Mouse (Mus musculus): ENCODE data around the gene Atf2. TPM values are rescaled to one million over a fixed set of nuclear protein-coding genes. Genes with fewer than 3 reads are reported as not detected.

Gene Atf2
- total RNA-seq, 1 experiment from 2014 or later = 63.1 TPM

DNA sequence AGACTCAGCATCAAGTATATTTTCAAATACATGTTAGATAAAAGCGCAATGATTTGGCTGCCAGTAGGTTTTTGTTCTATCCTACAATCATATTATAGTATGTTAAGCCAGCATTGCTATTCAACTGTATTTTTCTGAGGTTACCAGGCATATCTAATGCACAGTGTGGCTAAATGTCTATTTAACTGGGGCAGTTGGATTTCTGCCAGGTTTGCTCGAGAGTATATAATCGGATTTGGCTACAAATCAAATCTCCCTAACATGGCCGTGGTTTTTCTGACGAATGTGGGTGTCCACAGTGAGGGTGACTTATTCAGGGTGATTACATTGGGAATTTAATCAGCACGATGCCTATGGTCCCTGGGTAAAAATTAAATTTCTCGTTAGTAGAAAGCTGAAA, 112.6 kb downstream of the Atf2 start:
- ATAC-seq (replicated peaks; ENCODE audit: low read depth, poor library complexity, severe bottlenecking) = no peak

GRCm38 (mm10) chr2:73779016-73779595, 113.3 kb downstream of the Atf2 start:
- no peak for ATAC-seq (replicated peaks; ENCODE audit: low read depth, poor library complexity, severe bottlenecking)

DNA sequence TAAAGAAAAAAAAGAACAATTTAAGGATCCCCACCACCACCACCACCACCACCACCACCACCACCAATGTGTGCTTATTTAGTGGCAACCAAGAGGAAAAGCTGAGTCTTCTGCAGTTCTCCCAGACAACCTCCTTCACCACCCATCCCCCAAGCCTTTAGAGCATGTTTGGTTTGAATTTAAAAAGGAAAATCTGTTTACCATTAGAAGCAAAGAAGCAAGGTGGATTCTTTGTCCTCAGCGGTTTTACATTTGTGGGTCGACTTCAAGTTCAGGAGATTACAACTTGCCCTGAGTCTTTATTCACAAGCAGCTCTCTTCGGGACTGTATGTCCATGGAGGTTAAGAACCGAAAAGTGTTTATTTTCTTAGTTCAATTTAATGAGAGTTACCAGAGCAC, 115.5 kb downstream of the Atf2 start:
- no peak for ATAC-seq (replicated peaks; ENCODE audit: low read depth, poor library complexity, severe bottlenecking)

DNA sequence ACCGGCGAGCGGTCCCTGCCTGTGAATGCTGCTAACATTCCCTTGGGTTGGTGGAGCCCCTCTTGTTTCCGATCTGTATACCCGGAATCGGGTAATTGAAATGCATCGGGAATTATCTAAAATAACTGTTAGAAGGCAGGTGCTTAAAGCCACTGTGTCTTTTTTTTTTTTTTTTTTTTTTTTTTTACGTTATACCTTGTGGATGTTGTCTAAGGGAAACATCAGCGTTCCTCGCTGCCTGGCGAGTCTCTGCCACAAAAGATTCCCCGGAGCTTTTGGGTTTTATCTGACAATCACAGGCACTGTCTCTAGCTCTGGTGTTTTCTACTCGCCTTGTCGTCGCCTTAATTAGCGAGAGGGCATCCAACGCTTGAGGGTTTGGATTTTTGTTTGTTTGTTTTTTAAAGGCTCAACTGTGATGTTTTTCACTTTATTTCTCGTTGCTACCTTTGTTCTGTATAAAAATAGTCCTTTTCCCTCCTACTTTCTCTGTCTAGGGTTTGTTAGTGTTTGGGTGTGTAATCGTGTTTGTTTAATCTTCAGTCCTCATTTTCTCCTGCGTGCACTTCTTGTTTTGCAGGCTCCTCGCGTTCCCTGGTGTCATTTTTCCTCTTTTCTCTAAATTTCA, 116.6 kb downstream of the Atf2 start:
- ATAC-seq (replicated peaks; ENCODE audit: low read depth, poor library complexity, severe bottlenecking) = peak; percentile 34; the same call in 1 of the 2 replicates

DNA sequence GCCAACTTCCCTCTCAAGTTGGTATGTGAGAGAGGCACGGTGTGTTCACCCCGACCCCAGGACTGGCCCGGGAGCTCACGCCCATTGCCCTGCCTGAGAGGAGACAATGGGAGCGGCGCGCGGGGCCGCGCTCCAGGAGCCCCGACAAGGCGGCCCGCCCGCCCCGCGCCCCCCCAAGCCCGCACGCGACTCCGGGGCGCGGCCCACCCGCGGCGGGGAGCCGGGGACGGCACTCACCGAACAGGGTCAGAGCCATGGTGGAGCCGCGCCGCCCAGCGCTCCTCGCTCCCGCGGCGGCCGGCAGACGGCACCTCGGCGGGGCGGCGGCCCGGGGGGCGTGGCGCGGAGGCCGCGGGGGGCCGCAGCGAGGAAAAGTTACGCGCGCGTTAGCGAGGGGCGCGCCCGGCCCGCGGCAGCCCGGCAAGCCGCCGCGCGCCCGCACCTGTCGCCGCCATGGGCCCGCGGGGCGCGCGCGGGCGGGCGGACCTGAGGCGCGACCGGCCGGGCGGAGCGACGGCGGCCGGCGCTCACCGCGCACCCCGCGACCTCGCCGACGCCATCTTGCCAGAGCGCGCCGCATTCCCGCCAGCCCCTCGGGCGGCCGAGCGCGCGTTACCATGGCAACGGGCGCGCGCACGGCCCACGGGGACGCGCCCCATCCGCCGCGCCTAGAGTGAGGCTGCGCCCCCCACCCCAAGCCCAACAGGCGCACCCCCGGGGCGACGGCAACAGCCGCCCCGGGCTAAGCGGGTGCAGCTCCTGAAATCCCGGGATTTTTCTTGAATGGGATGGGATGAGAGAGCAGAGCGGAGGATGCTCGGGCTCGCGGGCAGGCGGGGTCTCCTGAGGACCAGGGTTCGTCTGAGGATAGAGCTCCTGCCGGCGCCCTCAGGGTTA, 117.4 kb downstream of the Atf2 start, which contains the start of gene Chn1:
TSS of gene Chn1 (minus strand) at position 561 of the 897 bp plus-strand sequence.
- peak; percentile 41; the same call in 1 of the 2 replicates for ATAC-seq (replicated peaks; ENCODE audit: low read depth, poor library complexity, severe bottlenecking)

GRCm38 (mm10) chr2:73772945-73773344, 119.5 kb downstream of the Atf2 start:
- no peak for ATAC-seq (replicated peaks; ENCODE audit: low read depth, poor library complexity, severe bottlenecking)

- ATAC-seq (replicated peaks; ENCODE audit: low read depth, poor library complexity, severe bottlenecking) = no peak
Measured at GRCm38 (mm10) chr2:73768669-73769068, 123.8 kb downstream of the Atf2 start.

Other genes with a start within 250 kb of the Atf2 start
- 0.46 TPM in 1 of 2 replicates, not detected in the other for gene Chn1, start 117.3 kb downstream of the Atf2 start, total RNA-seq (2017)
- 138 and 160 TPM in 2 replicates for gene Atp5g3, start 18.7 kb upstream of the Atf2 start, total RNA-seq (2017)

Measured in common myeloid progenitor, adult 5-6 weeks (primary cell).